Mouse (Mus musculus): ENCODE measurements around the gene Tjp2.

- TF ChIP-seq TAL1 (IDR thresholded peaks at IDR 0.05; ENCODE audit: low read length), result no peak
- TF ChIP-seq GATA1 (IDR thresholded peaks at IDR 0.05; ENCODE audit: low read length), result no peak
These were observed 101.7 kb downstream of the Tjp2 start for GRCm38 (mm10) chr19:24123087-24123486.
